Mouse (Mus musculus): ENCODE data around the gene Sec11a.
"Not testable (repeated sequence)": the region's sequence is repeated elsewhere in the genome, so short reads cannot be mapped to it uniquely, and the experiment has no call there.

Sec11a gene

DNA sequence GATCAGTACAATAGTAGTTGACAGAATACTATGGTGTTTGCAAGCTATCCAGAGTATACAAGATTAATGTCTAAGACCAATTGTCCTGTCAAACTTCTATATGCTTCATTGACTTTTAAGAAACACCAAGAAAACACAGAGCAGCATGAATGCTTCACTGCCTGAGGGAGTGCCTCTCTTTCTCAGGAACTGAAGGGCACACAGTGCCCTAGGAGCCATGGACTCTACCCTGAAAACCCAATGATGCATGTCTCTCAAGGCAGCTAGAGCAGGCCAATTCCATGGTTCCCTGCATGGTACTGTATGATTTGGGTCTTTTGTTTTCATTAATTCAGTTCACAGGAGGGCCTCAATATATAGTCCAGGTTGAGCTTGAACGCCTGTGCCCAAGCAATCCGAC, 6.7 kb upstream of the Sec11a start:
- no peak for DNase-seq

DNA sequence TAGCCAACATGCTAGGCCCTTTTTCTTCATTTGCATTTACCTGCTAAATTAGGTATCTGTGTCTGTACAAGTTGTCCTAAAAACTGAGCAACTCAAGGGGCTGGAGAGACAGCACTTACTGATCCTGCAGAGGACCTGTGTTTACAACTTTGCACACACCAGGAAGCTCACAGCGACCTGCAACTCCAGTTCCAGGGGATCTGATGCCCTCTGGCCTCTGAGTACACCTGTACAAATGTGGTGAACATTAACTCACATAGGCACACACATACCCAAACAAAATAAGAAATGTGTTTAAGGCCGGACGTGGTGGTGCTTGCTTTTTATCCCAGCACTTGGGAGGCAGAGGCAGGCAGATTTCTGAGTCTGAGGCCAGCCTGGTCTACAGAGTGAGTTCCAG, 4.6 kb upstream of the Sec11a start:
- DNase-seq, result no peak

- no peak for DNase-seq
Measured at GRCm38 (mm10) chr7:80951461-80951860, 3.9 kb upstream of the Sec11a start.

DNA sequence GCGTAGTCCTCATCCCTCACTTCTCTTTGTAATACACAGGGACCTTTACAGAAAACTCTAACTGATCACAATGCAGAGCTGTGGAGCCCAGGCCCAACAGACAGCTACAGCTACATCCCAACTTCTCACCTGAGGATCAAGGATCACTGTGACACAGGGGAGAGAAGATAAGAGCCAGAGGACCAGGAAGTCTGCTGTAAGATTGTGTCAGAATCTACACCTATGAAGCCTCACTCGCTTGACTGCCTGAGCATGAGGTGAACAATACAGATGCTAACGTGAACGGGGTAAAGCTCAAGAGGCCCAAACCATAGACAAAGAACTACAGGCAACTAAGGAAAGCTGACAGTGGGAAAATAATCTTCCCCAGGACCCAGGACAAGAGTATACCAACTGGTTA, 7.8 kb downstream of the Sec11a start:
- no peak for DNase-seq

GRCm38 (mm10) chr7:80937304-80937666, 10.3 kb downstream of the Sec11a start:
- DNase-seq, result not testable (repeated sequence)

DNA sequence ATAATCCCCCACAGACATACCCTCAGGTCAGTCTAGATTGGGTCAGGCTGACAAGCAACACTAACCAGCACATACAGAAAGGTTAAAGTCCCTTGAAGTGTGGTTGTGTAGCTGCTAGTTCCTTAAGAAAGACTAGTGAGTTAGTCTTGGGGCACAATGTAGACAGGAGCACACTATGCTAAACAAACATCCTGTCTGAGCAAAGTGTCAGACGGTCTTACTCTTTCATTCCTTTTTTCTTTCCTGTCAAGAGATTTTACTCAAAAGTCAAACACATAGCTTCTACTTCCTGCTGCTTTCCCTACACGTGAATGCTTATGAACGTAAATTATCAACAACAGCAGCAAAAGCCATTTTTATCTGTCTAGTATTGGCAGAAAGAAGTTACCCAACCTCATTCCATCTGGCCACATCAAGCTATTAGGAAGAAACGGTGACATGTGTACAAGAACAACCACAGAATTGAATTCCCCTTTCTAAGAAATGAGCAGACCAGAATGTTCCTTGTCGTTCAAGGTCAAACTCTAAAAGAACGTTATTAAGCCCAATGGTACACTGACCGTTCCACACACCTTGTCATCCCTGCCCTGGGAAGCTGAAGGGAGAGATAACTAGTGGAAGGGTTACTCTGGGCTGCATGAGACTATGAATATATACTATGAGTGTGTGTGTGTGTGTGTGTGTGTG, 10.8 kb downstream of the Sec11a start:
- DNase-seq, result not testable (repeated sequence)

DNA sequence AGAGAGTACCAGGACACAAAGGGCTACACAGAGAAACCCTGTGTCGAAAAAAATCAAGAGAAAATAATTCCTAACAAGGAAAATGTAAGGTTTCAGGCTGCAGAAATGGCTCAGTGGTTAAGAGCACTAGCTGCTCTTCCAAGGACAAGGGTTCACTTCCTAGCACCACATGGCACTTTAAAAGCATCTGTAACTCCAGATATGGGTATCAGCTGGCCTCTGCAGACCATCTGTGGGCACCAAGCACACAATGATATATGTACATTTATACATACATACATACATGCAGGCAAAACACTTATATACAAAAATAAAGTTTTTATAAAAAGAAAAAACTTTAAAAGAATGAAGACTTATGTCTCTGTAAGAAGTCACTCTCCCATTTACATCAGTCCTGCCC, 11.7 kb downstream of the Sec11a start:
- no peak for DNase-seq

- DNase-seq, result no peak
Measured at GRCm38 (mm10) chr7:80932777-80933176, 14.8 kb downstream of the Sec11a start.

DNA sequence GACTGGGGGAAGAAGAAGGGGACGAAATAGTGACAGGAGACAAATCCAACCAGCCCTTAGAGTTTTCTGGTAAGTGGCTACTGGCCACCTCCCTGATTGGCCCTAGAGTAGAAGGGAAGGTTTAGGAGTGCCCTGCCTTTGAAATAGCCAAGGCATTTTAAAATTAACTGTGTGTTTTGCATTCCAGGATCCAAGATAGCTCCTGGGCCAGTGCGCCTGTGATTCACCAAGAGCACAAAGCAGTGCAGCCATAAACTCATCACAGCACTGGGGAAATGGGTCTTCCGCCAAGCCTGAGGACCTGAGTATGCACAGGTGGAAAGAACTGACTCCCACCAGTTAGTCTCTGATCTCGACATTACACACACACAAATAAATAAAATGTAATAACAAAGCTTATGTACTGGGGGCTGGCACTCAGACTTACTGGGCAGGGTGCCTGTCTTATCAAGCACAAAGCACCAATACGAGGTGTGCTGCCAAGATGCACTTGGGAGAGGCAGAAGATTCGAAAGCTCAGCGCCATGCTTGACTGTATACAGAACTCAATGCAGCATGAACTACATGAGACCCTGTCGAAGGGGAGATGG, 15.9 kb downstream of the Sec11a start:
- DNase-seq, result peak; percentile 32

DNA sequence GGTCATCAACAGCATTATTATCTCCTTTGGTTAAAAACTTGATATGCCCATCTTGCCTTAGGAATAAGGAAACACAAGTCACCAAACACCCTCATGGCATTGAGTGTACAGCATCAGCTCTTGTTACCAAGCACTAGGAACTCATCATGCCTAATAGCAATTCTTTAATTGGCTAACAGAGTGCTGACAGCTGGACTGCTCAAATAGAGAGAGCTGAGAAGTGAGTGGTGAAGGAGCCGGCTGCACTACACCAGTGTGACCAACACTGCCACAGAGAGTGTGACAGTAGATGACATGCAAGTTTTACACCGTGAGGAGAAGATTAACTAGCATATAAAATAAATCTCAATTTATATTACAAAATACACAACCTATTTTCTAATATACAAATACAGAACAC, 24.4 kb downstream of the Sec11a start:
- DNase-seq, result no peak

GRCm38 (mm10) chr7:80919647-80920008, 28.0 kb downstream of the Sec11a start:
- no peak for DNase-seq

DNA sequence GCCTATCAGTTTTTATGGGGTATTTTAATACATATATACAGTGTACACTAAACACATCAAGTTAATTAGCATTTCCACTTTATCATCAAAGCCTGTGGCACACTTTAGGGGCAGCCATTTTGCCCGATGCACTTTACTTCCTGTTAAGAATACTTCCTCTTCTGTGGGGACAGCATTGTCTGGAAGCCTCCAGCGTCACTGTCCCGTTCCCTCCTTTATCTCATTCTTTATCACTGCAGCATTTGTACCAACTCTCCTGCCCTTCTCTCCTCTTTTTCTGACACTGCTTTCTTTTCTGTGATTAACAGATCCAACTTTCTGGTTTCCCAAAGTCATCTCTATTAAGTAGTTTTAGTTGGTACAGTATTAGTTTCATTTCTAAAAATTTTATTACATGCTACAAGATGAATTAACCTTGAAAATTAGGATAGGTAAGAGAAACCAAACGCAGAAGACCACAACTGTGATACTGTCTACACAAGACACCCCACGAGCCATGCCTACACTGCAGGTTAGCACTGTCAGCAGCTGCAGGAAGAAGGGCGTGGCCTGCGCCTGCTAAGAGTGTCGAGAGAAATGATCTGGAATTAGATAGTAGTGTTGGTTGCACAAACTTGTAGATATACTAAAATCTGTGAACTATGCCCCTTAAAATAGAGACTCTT, 28.5 kb downstream of the Sec11a start:
- no peak for DNase-seq

DNA sequence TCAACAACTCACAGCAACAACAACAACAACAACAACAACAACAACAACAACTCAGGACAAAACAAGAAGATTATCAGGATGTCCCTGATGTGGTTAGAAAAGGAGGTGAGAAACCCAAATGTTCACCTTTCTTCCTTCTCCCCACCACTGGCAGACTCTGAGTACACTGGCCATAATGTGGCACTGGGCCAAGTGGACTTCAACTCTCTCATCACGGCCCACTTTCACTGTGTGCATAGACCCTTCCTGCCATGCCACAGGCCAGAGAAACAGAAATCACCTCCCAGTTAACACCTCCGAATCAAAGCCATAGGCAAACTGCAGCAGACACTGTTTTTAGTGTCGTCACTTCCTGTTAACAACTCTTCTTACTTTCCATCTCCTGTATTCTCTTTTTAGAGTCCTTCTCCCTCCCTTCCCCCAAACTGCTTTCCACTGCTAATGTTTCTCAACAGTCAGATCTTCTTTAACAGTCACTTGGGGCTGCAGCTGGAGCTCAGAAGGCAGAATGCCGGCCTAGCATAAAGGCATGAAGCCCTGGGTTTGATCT, 29.6 kb downstream of the Sec11a start:
- no peak for DNase-seq

GRCm38 (mm10) chr7:80912496-80912895, 35.1 kb downstream of the Sec11a start:
- no peak for DNase-seq

GRCm38 (mm10) chr7:80911053-80911452, 36.5 kb downstream of the Sec11a start:
- no peak for DNase-seq

DNA sequence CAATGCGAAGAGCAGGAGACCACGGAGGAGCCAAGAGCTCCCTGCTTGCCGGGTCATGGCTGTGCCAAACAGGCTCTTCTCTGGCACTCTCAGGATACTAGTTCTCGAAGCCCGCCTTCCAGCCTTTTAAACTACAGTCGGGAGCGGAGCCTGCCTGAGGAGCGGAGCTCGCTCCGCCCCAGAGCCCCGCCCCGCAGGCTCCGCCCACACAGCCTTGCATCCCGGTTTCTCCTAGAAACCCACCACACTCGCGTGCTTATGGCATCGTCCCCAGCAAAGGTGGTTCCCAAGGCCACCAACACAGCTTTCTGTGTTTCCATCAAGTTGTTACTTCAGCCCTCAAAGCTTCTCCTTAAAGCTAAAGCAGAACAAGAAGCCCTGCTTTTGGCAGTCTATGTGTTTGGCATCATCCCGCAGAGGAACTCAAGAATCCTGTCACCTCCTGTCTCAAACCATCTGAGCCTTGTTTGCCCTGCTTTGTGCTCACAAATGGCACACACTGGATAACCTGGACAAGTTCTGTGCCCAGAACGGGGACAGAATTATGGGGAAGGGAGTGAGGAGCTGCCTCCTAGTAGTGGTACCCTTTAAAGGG, 42.6 kb downstream of the Sec11a start, which contains the start of gene Nmb:
TSS of gene Nmb (minus strand) at position 156 of the 595 bp plus-strand sequence.
- DNase-seq, result peak; percentile 67

GRCm38 (mm10) chr7:80903625-80904422, 43.8 kb downstream of the Sec11a start:
- DNase-seq, result no peak

GRCm38 (mm10) chr7:80901541-80902274, 45.9 kb downstream of the Sec11a start:
- no peak for DNase-seq

GRCm38 (mm10) chr7:80900944-80901501, 46.6 kb downstream of the Sec11a start, which contains the start of gene Wdr73:
Gene Wdr73 (minus strand): TSS chr7:80901269.
- peak; percentile 92 for DNase-seq

DNA sequence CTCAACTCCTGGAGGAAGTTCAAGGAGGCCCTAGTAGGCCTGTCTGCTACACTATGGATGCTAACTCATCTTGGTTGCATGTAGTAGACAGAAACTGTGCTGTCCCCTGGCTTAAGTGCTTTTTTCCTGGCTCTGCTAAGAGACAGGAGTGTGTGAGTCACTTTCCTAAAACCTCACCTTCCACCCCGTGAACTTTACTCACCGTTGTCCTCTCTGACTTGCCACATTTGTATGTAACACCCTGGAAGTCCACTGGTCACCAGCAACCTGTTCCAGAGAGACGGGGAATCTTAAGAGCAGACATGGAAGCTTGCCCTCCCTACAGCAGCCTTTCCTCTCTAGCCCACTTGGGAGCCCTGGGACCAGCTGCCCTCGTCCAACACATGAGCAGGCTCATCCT, 49.9 kb downstream of the Sec11a start:
- no peak for DNase-seq

DNA sequence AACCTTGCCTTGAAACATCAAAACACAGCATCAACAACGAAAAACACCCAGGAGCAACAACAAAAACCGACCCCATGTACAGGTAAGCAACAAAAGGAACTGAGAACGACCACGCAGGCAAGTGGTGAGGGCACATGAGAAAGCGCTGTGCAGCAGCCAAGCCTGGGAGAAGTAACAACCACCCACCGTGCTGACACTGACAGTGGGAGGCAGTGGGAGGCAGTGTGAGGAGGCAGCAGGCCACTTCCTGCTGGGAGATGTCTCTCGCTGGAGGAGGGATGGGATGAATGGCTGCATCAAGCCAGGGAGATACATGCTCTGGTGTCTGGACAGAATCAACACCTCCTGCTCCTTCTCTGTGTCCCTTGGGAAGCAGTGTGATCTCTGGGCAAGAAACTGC, 50.4 kb downstream of the Sec11a start:
- peak; percentile 57 for DNase-seq

Measured in right cerebral cortex, adult 18-20 months (tissue).